Mouse (Mus musculus): ENCODE measurements around the gene Tmc7. TPM values are rescaled to one million over a fixed set of nuclear protein-coding genes. Genes with fewer than 3 reads are reported as not detected.

Gene Tmc7
- 9.8 TPM for polyA plus RNA-seq (2014; fragmentation: Illumina TruSeq; extraction: RNeasy Lipid Tissue Mini Kit (QIAGEN cat#74804); ENCODE audit: low read depth, low replicate concordance)

DNA sequence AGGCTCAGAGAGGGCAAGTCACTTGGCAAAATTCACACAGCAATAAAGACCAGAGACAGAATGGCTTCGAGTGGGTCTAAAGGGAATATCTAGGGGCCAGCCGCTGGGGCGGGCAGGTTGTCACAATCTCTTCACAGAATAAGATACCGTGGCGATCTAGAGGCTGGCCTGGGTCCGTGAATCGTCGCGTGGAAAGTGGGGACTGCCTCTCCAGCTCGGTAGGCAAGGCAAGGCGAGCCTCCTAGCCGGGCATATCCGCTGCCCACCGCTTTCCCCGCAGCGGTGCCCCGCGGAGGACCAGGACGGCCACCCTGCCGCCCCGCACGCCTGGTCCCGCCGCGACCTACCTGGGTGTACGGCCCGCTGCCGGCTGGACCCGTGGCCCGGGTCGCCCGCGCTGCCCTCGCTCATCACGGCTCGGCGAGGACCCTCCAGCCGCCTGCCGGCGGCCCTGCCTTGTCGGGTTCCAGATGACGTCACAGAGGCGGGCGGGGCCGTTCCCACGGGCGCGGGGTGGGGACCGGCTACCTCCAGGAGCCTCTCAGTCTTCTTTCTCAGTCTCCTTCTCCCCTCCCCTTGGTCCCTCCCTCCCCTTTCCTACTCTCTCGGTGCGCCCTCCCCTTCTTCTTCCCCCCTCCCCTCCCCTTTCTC lies at the start of gene Tmc7:
TSS of gene Tmc7 (minus strand) at position 480 of the 651 bp plus-strand sequence.

DNA sequence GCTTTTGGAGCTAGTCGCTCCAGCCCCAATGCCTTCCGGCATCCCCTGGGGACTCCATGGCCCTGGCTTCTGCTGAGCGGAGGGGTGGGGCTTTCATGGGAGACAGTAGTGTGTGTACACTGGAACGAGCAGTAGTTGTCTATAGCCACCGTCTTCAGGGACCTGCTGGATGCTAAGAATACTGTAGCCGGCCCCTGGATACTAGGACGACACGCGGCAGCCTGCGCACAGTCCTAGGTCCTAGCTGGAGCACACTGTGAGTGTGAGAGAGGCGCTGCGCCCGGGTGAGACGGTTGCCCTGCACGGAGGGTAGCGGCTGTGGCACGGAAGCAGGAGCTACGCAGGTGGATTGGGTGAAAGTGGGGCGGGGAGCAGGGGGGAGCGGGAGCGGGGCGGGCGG lies 12.7 kb upstream of the Tmc7 start, which contains the start of gene Tmc5:
TSS of gene Tmc5 (plus strand) at position 97 of the 400 bp plus-strand sequence.

DNA sequence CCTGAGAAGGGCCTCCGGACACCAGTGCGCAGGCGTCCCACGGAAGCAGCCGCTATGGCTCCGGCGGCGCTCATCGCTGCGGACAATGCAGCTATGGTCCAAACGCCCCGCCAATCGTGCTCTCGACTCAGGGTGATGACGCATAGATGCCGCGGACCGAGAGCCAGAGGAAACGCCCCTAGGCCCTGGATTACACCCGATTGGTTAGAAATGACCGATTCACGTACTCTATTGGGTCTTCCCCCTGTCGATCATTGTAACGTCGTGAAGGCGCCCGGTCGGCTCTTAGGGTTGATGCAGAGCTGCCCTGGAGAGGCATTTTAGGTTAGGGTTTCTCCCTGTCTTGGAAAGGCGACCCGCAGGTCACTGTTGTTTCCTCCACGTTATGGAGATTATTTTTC lies 51.4 kb downstream of the Tmc7 start, which contains the start of gene Coq7:
TSS of gene Coq7 (minus strand) at position 179 of the 401 bp plus-strand sequence.

DNA sequence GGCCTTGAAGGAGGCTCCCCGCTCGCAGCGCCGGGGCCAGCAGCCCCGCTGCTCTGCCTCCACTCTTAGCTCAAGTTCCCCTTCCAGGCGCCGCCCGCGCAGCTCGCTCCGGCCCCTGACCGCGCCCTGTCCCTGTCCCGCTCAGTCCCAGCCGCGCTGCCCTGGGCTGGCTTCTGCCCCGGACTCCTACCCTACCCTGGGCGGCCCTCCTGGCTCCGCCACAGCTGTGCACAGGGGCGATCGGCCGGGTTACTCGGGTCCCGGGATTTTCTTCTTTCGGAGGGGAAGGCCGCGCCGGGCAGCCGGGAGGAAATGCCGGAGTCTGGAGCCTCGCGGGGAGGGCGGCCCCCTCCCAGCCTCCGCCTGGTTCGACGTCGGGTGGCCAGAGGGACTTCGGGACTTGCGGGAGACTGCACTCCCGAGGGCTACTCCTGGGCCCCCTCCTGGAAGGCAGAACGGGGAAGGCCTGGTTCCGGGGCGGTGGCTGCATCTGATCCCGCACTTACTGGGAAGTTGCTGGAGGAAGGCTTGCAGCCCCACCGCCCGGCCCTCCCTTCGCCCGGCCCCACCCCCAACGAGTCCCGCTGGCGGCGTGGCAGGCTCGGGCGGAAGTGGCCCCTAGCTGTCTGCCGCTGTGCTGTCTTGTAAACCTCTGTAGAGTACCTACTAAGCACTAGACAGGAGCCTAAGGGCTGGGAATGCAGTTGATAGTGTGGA lies 92.9 kb downstream of the Tmc7 start, which contains the start of gene Itpripl2:
TSS of gene Itpripl2 (minus strand) at position 545 of the 717 bp plus-strand sequence.

Other genes with a start within 250 kb of the Tmc7 start
- 1.5 TPM for gene Syt17, start 136.5 kb downstream of the Tmc7 start, polyA plus RNA-seq (2014; fragmentation: Illumina TruSeq; extraction: RNeasy Lipid Tissue Mini Kit (QIAGEN cat#74804); ENCODE audit: low read depth, low replicate concordance)
- 25.7 TPM for gene Itpripl2, start 92.8 kb downstream of the Tmc7 start, polyA plus RNA-seq (2014; fragmentation: Illumina TruSeq; extraction: RNeasy Lipid Tissue Mini Kit (QIAGEN cat#74804); ENCODE audit: low read depth, low replicate concordance)
- gene Coq7, start 51.4 kb downstream of the Tmc7 start, polyA plus RNA-seq (2014; fragmentation: Illumina TruSeq; extraction: RNeasy Lipid Tissue Mini Kit (QIAGEN cat#74804); ENCODE audit: low read depth, low replicate concordance) = 7.7 TPM
- 82.5 TPM for gene Tmc5, start 12.6 kb upstream of the Tmc7 start, polyA plus RNA-seq (2014; fragmentation: Illumina TruSeq; extraction: RNeasy Lipid Tissue Mini Kit (QIAGEN cat#74804); ENCODE audit: low read depth, low replicate concordance)
- gene Gde1, start 121.0 kb upstream of the Tmc7 start, polyA plus RNA-seq (2014; fragmentation: Illumina TruSeq; extraction: RNeasy Lipid Tissue Mini Kit (QIAGEN cat#74804); ENCODE audit: low read depth, low replicate concordance) = 144 TPM
- 16.8 TPM for gene Ccp110, start 127.8 kb upstream of the Tmc7 start, polyA plus RNA-seq (2014; fragmentation: Illumina TruSeq; extraction: RNeasy Lipid Tissue Mini Kit (QIAGEN cat#74804); ENCODE audit: low read depth, low replicate concordance)
- gene Vps35l, start 155.5 kb upstream of the Tmc7 start, polyA plus RNA-seq (2014; fragmentation: Illumina TruSeq; extraction: RNeasy Lipid Tissue Mini Kit (QIAGEN cat#74804); ENCODE audit: low read depth, low replicate concordance) = 8.1 TPM

Measured in sigmoid colon, adult 10 weeks (tissue).